Mouse (Mus musculus): Measurements from ENCODE around the gene Ankrd17. TPM values are rescaled to one million over a fixed set of nuclear protein-coding genes. Genes with fewer than 3 reads are reported as not detected.

The Ankrd17 gene
- total RNA-seq (2021), result 100 to 1,000 TPM; 106 to 110 TPM
- long read RNA-seq, experiment 1, partial matches to known transcripts, result 14 of 20 reads
- long read RNA-seq, experiment 1, other reads (novel, unspliced or antisense), result 6 of 20 reads
- long read RNA-seq, experiment 2, full-length matches to known transcripts, result 2 of 23 reads
- long read RNA-seq, experiment 2, partial matches to known transcripts, result 17 of 23 reads
- long read RNA-seq, experiment 2, other reads (novel, unspliced or antisense), result 4 of 23 reads

GRCm38 (mm10) chr5:90366121-90367066 is at the start of gene Ankrd17:
TSS of gene Ankrd17 (minus strand) at chr5:90366577.
- DNase-seq (ENCODE audit: low spot score in 2 of 2), result peak; percentile 91 to 95

DNA sequence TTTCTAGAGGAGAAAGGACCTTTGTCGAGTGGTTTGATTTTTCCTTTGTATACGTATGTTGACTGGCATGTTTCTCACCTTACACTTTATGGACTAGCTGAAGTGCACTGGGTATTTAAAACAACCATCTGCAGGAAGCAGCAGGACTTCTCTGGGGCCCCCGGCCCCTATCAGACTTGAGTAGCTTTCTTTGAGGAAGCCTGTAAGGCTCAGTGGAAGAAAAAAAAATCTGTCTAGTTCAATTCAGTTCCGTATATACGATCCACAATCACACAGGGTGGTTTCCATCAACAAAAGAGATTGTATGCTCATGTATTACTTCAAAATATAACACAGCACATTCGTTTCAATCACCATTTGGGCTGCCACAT is 48.5 kb upstream of the Ankrd17 start:
- DNase-seq (ENCODE audit: low spot score in 2 of 2), result peak in 1 of 2 experiments; percentile 15

DNA sequence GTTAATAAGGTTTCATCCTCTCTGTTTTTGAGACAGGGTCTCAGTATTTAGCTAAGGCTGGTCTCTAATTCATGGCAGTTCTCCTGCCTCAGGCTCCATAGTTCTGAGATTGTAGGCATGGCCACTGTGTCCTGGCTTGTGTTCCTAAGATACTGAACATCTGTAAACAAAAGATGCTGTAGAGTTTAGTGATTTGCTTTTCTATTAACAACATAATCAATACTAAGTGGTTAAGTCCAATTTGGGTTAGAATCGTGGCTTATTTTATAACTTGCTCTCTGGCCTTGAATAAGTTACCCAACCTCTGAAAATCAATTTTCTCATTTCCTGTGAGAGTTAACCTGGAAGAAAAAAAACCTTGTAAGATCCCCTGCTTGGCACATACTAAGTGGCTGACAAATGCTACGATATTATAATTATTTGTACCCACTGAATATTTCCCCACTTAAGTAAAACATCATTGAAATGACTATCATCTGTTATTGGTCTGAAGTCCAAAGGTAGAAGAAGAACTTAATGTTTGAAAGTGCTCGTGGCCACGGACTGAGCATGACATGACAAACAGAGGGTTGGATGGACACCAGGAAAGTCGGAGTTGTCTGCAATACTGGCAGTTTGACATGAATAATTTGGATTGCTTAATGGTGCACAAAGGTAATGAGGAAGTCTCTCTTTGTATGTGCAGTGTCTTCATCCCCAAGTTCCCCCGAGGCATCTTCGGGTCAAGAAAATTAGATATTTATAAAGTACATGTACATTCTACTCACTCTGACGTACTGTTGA is 48.0 kb upstream of the Ankrd17 start:
- no peak for DNase-seq (ENCODE audit: low spot score in 2 of 2)

GRCm38 (mm10) chr5:90405210-90405609 is 38.8 kb upstream of the Ankrd17 start:
- DNase-seq (ENCODE audit: low spot score in 2 of 2), result peak; percentile 55 to 82

DNA sequence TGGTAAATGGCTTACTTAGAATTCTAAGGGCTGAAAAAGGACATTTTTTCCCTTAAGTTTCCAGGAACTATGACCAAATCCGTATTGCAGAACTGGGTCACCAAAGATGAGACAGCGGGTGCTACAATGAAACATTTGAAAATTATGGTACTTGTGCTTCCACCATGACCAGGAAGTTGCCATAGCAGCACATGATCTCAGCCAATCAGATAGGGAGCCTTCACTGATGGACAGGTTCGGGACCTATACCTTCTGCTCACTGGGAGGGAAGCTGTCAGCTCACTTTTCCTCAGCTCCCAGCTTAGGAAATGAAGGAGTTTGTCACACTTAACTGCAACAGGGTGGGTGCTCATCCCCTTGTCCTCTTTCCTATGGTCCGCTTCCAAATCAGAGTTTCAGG is 30.4 kb upstream of the Ankrd17 start:
- DNase-seq (ENCODE audit: low spot score in 2 of 2), result no peak

DNA sequence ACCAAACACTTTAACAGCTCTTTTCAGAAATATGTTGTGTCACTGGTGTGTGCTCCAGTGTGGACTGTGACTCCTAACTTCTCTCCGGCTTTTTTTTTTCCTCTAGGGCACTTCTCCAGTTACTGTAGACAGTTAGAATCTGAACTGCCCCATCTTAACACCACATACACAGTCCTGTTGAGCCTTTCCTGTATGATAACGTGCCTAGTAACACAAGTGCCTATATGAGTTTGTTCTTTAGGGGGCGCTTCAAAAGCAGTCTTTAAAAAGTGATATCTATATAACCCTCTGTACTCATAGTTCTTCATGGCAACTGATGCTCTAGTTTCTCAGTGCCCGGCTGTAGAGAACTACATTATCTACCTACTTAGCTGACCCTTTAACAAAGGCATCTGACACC is 27.9 kb upstream of the Ankrd17 start:
- no peak for DNase-seq (ENCODE audit: low spot score in 2 of 2)

DNA sequence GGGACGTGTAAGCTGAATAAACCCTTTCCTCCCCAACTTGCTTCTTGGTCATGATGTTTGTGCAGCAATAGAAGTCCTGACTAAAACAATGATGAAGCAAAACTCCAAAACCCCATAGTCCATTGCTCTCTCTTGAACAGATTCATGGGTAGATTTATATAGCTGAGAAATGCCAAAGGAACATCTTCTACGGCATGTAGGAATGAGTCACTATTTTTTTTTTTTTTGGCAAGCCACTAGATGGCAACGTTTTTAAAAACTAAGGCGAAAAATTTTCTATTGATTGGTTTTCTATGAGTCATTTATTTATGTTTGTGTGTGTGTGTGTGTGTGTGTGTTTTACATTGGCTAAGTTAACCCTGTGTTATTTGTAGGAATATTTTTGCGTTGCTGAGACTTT is 27.4 kb upstream of the Ankrd17 start:
- DNase-seq (ENCODE audit: low spot score in 2 of 2), result no peak

GRCm38 (mm10) chr5:90383080-90383479 is 16.7 kb upstream of the Ankrd17 start:
- DNase-seq (ENCODE audit: low spot score in 2 of 2), result no peak

GRCm38 (mm10) chr5:90381458-90381857 is 15.1 kb upstream of the Ankrd17 start:
- DNase-seq (ENCODE audit: low spot score in 2 of 2), result no peak

DNA sequence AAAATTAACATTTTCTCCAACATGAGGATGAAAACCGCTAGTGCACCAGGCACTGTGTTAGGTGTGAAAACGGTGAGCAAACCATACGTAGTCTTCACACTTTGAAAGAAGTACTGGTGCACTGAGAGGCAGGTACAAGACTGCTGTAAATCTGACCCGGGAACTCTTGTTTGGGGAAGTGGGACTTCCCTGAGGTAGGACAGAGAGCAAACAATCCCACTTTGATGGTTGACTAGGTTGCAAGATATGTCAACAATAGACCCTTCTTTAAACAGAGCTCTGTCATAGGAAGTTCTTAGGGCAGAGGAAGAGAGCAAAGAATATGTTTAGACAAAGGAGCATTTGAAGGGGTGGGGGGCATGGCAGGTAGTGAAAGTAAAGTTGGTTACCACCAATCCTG is 7.3 kb upstream of the Ankrd17 start:
- DNase-seq (ENCODE audit: low spot score in 2 of 2), result no peak

- DNase-seq (ENCODE audit: low spot score in 2 of 2), result no peak
These were observed 4.0 kb upstream of the Ankrd17 start for GRCm38 (mm10) chr5:90370401-90370800.

GRCm38 (mm10) chr5:90367067-90367303 is 608 bp upstream of the Ankrd17 start, which contains the start of gene Gm9958:
TSS of gene Gm9958 (plus strand) at chr5:90367204.
- DNase-seq (ENCODE audit: low spot score in 2 of 2), result peak in 1 of 2 experiments; percentile 18

DNA sequence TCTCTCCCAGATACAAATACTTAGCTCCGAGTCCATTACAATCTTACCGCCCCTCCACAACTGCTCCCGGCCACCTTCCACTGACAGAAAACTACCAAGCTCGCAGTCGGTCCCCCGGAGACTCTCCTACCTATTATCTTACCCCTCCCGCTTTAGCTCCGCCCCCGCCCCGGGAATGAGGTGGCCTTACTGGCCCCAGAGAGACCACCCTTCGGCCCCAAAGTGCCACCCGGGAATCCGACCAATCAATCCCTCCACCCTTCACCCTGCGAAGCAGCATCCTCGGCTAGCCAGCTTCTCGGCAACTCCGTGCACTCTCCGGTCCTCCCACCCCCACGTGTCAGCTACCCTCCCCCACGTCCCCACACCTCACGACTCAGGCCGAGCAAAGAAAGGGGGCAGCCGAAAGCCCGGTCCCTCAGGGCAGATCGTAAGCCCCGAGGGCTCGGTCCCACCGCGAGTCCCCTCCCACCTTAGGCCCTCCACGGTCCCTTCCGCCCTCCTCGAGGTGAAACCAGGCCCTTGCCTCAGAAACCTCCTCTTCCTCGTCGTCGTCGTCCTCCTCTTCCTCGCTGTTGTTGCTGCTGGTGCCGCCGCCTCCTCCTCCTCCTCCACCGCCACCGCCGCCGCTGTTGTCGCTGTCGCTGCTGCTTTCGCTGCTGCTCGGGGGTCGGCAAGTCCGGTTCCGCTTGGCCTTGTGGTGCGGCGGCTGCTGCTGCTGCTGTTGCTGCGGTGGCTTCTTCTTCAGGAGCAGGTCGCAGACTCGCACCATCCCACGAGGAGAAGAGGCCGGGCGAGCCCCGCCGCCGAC is 1.0 kb downstream of the Ankrd17 start:
- DNase-seq (ENCODE audit: low spot score in 2 of 2), result peak; percentile 26 to 47

DNA sequence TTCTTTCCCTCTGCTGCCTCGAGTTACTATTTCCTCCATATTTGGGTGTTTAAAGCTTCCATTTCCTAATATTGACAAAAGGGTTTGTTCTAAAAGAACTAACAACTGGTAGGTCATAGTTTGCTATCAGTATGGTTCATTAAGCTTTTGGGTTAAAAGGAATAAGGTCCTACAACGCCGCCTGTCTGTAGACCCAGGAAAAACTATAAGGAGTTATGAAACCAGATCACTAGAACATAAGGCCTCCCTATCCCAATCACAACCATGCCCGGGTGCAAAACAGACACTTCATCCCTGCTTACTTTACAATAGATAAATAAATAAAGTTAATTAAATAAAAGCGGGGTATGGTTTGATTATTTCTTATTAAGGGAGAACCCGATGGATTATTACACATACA is 1.9 kb downstream of the Ankrd17 start:
- peak; percentile 62 to 81 for DNase-seq (ENCODE audit: low spot score in 2 of 2)

DNA sequence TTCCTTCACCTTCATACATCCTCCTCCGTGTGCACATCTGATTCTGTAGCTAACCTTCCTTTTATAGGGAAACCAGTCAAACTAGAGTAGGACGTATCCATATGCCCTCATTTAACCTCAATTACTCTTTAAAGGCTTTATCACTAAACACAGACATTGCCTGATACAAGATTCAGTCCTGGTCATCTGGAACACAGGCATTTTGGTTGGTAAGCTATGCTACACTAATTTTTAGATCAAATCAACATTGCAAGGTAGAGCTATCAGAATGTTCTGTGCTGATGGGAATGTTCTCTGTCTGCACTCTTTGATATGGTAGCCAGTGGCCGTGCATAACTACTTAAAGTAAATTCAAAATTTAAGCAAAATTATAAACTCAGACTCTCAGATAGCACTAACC is 10.6 kb downstream of the Ankrd17 start:
- no peak for DNase-seq (ENCODE audit: low spot score in 2 of 2)

GRCm38 (mm10) chr5:90353552-90354317 is 12.6 kb downstream of the Ankrd17 start:
- DNase-seq (ENCODE audit: low spot score in 2 of 2), result no peak

GRCm38 (mm10) chr5:90346877-90347276 is 19.5 kb downstream of the Ankrd17 start:
- no peak for DNase-seq (ENCODE audit: low spot score in 2 of 2)

GRCm38 (mm10) chr5:90340847-90341246 is 25.5 kb downstream of the Ankrd17 start:
- DNase-seq (ENCODE audit: low spot score in 2 of 2), result no peak

DNA sequence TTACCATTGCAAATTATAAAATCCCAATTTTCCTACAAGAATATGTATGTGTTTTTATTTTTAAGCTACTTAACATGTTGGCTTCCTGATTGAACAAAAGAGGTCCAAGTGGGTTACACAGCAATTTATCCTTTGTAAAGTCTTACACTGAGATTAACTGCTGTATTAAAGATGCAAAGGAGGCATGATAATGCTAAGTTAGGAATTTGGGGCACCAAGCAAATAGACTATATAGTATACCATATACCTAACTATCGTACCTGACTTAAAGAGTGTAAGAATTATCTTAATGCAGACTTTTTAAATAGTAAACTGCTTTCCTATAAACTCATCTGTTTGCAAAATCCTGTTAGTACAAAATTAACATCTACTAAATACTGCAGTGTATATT is 26.4 kb downstream of the Ankrd17 start:
- DNase-seq (ENCODE audit: low spot score in 2 of 2), result no peak

Data from layer of hippocampus, postnatal 14 days (tissue).